Mouse (Mus musculus): ENCODE data around the gene Syde2.

Gene Syde2

GRCm38 (mm10) chr3:145987268-145987969 is at the start of gene Syde2:
Gene Syde2, plus strand, starts transcription at chr3:145987870.
- peak; percentile 93 to 94 for DNase-seq

- no peak for DNase-seq
Measured at GRCm38 (mm10) chr3:145938405-145939349, 49.0 kb upstream of the Syde2 start.

DNA sequence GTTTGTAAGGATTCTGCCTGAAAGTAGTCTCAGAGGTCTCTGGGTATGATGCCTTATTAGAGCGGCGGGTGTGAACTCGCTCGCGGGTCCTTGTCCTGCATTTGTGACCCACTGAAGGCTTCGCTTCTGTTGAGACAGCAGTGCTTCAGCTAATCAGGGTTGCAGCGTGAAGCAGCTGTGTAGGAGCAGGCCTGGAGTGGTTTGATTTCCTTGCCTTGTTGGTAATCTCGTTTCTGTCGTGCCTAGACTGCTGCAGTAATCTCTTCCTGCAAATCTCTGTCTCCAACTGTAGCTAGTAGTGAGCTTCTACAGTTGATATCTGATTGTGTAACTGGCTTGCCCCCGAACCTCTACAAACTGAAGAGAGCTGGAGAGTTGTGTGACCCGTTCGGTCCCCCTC is 48.3 kb upstream of the Syde2 start:
- DNase-seq: no peak

DNA sequence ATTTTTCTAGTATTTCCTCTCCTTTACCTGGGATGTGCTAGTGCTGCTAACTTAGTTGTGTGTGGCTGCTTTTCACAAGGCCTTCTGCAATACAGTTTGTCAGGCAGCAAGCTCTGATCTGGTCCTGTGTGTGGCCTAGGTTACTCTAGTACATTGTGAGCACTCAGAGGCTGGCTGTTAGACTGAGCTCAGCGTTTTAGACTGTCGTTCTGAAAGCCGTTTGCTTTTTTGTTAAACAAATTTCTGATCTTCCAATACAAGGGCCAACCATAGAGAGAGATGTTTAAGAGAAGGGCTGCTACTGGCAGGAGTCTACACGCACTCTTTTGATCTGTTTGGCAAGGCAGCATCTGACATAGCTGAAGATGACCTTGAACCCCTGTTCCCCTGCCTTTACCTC is 47.7 kb upstream of the Syde2 start:
- no peak for DNase-seq

GRCm38 (mm10) chr3:145941971-145942370 is 45.7 kb upstream of the Syde2 start:
- DNase-seq: peak; percentile 60 to 83

DNA sequence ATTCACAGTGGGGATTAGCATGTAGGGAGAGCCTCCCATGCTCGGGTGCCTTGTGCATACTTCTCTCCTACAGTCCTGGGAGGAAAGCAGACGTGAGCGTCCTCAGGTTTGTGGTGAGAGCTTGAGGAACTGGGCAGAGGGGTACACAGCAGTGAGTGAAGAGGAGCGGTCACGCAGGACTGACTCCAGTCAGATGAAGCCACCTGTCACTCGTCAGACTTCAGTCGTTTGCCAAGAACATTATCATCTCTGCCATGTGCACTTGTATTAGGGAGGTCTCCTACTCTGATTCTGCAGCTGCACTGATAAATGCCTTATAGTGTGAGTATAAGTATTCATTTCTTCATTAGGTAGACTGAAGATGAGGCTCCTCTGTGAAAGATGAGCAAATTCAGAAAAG is 43.3 kb upstream of the Syde2 start:
- DNase-seq: no peak

DNA sequence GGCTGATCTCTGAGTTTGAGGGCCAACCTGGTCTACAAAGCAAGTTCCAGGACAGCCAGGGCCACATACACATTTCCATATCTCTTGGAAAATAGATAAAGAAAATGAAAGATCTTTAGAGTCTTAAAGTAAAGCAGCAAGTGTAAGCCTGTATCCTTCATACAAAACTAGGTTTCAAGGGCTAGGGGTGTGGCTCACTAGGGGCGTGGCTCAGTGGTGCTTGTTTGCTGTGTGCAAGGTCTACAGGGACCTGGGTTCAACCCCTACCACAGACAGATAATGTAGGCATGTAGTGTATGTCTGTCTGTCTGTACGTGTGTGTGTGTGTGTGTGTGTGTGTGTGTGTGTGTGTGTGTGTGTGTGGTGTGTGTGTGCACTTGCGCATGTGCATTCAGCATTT is 41.8 kb upstream of the Syde2 start:
- no peak for DNase-seq

DNA sequence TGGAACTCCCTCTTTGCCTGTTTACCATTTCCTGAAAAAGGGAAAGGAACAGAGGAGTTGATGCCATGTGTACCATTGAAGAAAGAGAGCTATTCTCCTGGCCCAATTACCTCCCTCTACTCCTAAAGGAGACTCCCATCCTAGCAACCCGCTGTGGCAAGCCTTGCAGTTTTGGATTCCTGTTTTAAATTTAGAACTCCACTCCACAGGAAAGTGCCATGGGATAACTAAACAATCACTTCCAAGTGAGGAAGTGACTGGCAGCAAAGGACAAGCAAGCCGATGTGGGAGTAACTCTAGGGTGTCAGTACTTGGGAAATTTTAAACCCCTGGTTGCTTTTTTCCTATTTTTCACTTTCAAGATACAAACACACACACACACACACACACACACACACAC is 41.0 kb upstream of the Syde2 start:
- no peak for DNase-seq

GRCm38 (mm10) chr3:145947539-145948204 is 40.0 kb upstream of the Syde2 start:
- no peak for DNase-seq

- peak; percentile 50 to 61 for DNase-seq
Measured at GRCm38 (mm10) chr3:145950034-145950814, 37.4 kb upstream of the Syde2 start.

DNA sequence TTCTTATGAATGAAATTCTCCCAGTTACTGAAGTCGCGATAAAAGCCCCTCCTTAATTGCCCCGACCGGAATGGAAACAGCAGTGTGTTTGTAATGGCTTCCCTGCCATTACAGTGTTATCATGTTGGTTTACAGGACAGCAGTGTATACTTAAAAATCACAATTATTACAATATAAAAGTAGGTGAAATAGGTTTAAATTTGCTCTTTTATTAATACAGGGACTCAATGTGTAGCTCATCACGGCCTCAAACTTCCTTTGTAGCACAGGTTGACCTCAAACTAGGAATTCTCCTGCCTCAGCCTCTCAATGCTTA is 36.9 kb upstream of the Syde2 start:
- no peak for DNase-seq

GRCm38 (mm10) chr3:145951287-145952165 is 36.1 kb upstream of the Syde2 start:
- DNase-seq: no peak

DNA sequence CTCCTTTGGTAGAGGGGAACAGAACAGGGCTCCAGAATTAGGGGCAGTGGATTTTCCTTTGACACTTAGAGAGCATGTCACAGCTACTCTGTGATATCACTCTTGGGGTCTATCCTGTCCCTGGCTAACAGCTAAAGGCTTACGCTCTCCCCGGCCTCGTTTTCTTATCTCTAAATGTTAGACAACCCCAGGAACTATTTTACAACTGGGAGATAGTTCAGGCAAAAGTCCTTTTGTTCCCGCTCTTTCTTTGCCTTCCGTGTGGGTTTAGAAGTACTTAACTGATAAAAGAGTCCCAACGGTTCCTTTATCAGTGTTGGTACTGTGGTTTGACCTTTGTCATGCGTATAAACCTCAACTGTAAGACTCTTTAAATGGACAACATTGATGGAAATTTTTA is 34.7 kb upstream of the Syde2 start:
- DNase-seq: no peak

DNA sequence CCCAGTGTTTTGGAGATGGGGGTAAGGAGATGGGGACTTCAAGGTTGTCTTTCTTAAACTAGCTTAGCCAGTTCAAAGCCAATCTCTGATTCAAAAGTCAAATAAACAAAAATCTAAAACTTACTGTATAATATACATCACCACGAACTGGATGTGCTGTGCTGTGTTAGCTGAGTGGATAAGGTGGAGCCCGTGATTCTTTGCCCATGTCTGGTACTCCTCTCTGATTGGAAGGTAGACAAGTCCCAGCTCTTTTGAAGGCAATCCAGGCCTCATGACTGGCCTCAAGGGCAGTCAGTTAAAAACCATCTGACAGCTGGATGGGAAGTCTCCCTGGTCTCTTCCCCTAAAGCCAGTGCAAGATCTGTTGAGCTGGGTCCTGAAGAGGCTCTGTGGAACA is 34.3 kb upstream of the Syde2 start:
- DNase-seq: no peak

GRCm38 (mm10) chr3:145959824-145960223 is 27.8 kb upstream of the Syde2 start:
- no peak for DNase-seq

- DNase-seq: peak in 1 of 2 experiments; percentile 19
Measured at GRCm38 (mm10) chr3:145962411-145962810, 25.3 kb upstream of the Syde2 start.

- peak; percentile 63 to 64 for DNase-seq
Measured at GRCm38 (mm10) chr3:145963101-145964017, 24.3 kb upstream of the Syde2 start.

DNA sequence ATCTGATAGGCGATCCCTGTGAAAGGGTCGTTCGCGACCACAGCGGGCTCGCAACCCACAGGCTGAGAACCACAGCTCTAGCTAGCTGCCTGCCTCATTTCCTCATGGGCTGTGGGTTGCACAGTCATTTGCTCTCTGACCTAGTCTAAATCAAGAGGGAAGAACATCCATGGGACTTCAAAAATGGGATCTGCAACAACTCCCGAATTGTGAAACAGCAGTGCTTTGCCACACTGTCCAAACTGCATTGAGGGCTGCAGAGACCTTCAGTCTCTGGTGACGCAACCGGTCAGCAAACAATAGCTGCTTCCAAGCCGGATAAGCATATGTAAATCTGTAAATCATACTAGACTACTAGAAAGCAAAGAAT is 23.7 kb upstream of the Syde2 start:
- DNase-seq: no peak

DNA sequence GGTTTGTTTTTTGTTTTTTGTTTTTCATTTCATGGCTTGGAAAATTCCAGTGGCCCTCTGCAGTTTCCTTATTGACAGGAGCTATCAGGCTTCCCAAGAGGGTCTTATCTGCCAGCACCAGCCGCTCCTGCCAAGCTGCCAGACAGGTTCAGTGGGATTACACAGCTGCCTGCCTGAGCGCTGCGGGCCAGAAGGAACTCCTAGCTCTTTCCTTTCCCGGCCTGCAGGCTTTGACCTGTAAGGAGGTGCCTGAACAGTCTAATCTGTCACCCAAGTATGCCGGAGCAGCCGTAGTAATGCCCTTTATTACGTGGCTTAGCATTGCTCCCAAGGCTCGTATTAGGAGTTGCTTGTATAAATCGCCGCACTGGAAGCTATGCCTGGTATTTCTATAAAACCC is 23.2 kb upstream of the Syde2 start:
- DNase-seq: peak; percentile 52 to 57

DNA sequence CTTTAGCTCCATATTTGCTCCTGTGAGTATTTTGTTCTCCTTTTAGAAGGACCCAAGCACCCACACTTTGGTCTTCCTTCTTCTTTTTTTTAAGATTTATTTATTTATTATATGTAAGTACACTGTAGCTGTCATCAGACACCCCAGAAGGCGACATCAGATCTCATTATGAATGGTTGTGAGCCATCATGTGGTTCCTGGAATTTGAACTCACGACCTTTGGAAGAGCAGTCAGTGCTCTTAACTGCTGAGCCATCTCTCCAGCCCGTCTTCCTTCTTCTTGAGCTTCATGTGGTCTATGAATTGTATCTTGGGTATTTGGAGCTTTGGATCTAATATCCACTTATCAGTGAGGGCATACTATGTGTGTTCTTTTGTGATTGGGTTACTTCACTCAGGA is 22.1 kb upstream of the Syde2 start:
- peak in 1 of 2 experiments; percentile 52 for DNase-seq

DNA sequence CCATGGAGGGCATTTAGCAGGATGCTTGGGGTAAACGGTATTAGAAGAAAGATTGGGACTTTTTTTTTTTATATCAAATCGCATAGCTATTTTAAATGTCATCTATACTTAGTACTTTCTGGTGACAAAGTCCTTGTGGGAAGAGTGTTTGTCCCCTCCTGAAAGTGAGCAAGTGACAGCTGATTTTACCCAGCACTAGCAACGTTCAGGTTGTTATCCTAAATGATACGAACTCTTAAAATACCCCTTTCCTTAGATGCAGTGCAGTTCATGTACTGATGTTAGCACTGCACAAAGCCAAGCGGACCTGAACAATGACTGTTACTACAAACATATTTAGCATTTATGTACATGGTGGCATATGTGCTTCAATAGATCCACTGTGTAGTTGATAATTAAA is 20.9 kb upstream of the Syde2 start:
- DNase-seq: no peak
